Mouse (Mus musculus): Measurements from ENCODE around the gene Phf24. TPM values are rescaled to one million over a fixed set of nuclear protein-coding genes. Genes with fewer than 3 reads are reported as not detected.
A peak's percentile ranks its signal among the peaks of the same experiment; 100 is the strongest.

The Phf24 gene
- polyA plus RNA-seq, 1 experiment from 2014 or later = 2.9 TPM

- Histone ChIP-seq H3K4me3 (ENCODE audit: low read depth, low read length) (peak within 1 kb of the TSS; percentile 80), H3K9me3 (ENCODE audit: control insufficient read depth, low read length) (no peaks in the 10 kb centered on the region), H3K4me2 (peak within 1 kb of the TSS; percentile 93), H3K27ac (ENCODE audit: low read depth, low read length) (peak within 1 kb of the TSS; percentile 96), H3K9ac (ENCODE audit: low read length) (peak within 1 kb of the TSS; percentile 94), H3K27me3 (ENCODE audit: control insufficient read depth, insufficient read depth, low read length) (no peaks in the 10 kb centered on the region), H3K4me1 (ENCODE audit: control insufficient read depth, insufficient read depth, low read length) (peaks cover 67% of the 10 kb centered on the region), H3K36me3 (ENCODE audit: control insufficient read depth, insufficient read depth, low read length) (no peaks in the 10 kb centered on the region)
- DNase-seq (ENCODE audit: low spot score, missing footprints) (peak; percentile 100), ATAC-seq (ENCODE audit: low FRiP score) (peak; percentile 95)
- WGBS = under 1% methylated on average over 37 of the region's 39 CpGs
Observed at GRCm38 (mm10) chr4:42949676-42950051, 33.2 kb downstream of the Phf24 start, which contains the start of gene Dnajb5. Gene Dnajb5 (plus strand): TSS chr4:42949814.

GRCm38 (mm10) chr4:42950065-42950558, 33.7 kb downstream of the Phf24 start:
- no peaks in the 10 kb centered on the region for H3K36me3 ChIP-seq (ENCODE audit: control insufficient read depth, insufficient read depth, low read length)
- no peaks in the 10 kb centered on the region for H3K27me3 ChIP-seq (ENCODE audit: control insufficient read depth, insufficient read depth, low read length)
- peak overlapping the region; percentile 94 for H3K9ac ChIP-seq (ENCODE audit: low read length)
- peak overlapping the region; percentile 93 for H3K4me2 ChIP-seq
- 1% methylated on average over 20 of the region's 27 CpGs for WGBS
- ATAC-seq (ENCODE audit: low FRiP score) (peak; percentile 68), DNase-seq (ENCODE audit: low spot score, missing footprints) (peak; percentile 98)
- peaks cover 67% of the 10 kb centered on the region for H3K4me1 ChIP-seq (ENCODE audit: control insufficient read depth, insufficient read depth, low read length)
- peak overlapping the region; percentile 96 for H3K27ac ChIP-seq (ENCODE audit: low read depth, low read length)
- H3K4me3 ChIP-seq (ENCODE audit: low read depth, low read length) = peak overlapping the region; percentile 80
- H3K9me3 ChIP-seq (ENCODE audit: control insufficient read depth, low read length) = no peaks in the 10 kb centered on the region

- H3K9ac ChIP-seq (ENCODE audit: low read length) = peak overlapping the region; percentile 94
- no peak for DNase-seq (ENCODE audit: low spot score, missing footprints)
- peaks cover 62% of the 10 kb centered on the region for H3K4me1 ChIP-seq (ENCODE audit: control insufficient read depth, insufficient read depth, low read length)
- H3K36me3 ChIP-seq (ENCODE audit: control insufficient read depth, insufficient read depth, low read length) = peaks cover 2% of the 10 kb centered on the region; the same call in 1 of the 2 replicates
- no peaks in the 10 kb centered on the region for H3K27me3 ChIP-seq (ENCODE audit: control insufficient read depth, insufficient read depth, low read length)
- no peaks in the 10 kb centered on the region for H3K9me3 ChIP-seq (ENCODE audit: control insufficient read depth, low read length)
- no peak overlapping the region for H3K27ac ChIP-seq (ENCODE audit: low read depth, low read length)
- peak overlapping the region; percentile 93 for H3K4me2 ChIP-seq
- peak overlapping the region; percentile 80; the same call in 1 of the 2 replicates for H3K4me3 ChIP-seq (ENCODE audit: low read depth, low read length)
- WGBS = 69% methylated on average over 11 of the region's 11 CpGs
- ATAC-seq (ENCODE audit: low FRiP score) = no peak
Observed at GRCm38 (mm10) chr4:42951206-42952195, 35.0 kb downstream of the Phf24 start.

- H3K9ac ChIP-seq (ENCODE audit: low read length) = no peak overlapping the region
- no peaks in the 10 kb centered on the region for H3K9me3 ChIP-seq (ENCODE audit: control insufficient read depth, low read length)
- peak overlapping the region; percentile 26 for H3K4me2 ChIP-seq
Observed at GRCm38 (mm10) chr4:42952563-42952962, 36.1 kb downstream of the Phf24 start.

GRCm38 (mm10) chr4:42953435-42954094, 37.1 kb downstream of the Phf24 start:
- H3K4me1 ChIP-seq (ENCODE audit: control insufficient read depth, insufficient read depth, low read length) = peaks cover 49% of the 10 kb centered on the region
- 17% methylated on average over 10 of the region's 10 CpGs for WGBS
- 0 out of 2 replicates have a peak overlapping the region, but pooled peaks have one; percentile 3 for H3K4me3 ChIP-seq (ENCODE audit: low read depth, low read length)
- peak overlapping the region; percentile 26 for H3K4me2 ChIP-seq
- H3K36me3 ChIP-seq (ENCODE audit: control insufficient read depth, insufficient read depth, low read length) = peaks cover 8% of the 10 kb centered on the region; the same call in 1 of the 2 replicates
- DNase-seq (ENCODE audit: low spot score, missing footprints) = peak; percentile 87
- H3K9me3 ChIP-seq (ENCODE audit: control insufficient read depth, low read length) = no peaks in the 10 kb centered on the region
- H3K27ac ChIP-seq (ENCODE audit: low read depth, low read length) = peak overlapping the region; percentile 31
- H3K27me3 ChIP-seq (ENCODE audit: control insufficient read depth, insufficient read depth, low read length) = no peaks in the 10 kb centered on the region
- H3K9ac ChIP-seq (ENCODE audit: low read length) = peak overlapping the region; percentile 4
- no peak for ATAC-seq (ENCODE audit: low FRiP score)

More at GRCm38 (mm10) chr4:42952563-42952962, 36.1 kb downstream of the Phf24 start:
- Histone ChIP-seq H3K27ac (ENCODE audit: low read depth, low read length) (no peak overlapping the region; the same call in 1 of the 2 replicates), H3K4me1 (ENCODE audit: control insufficient read depth, insufficient read depth, low read length) (peaks cover 51% of the 10 kb centered on the region), H3K36me3 (ENCODE audit: control insufficient read depth, insufficient read depth, low read length) (peaks cover 8% of the 10 kb centered on the region; the same call in 1 of the 2 replicates), H3K27me3 (ENCODE audit: control insufficient read depth, insufficient read depth, low read length) (no peaks in the 10 kb centered on the region), H3K4me3 (ENCODE audit: low read depth, low read length) (no peak overlapping the region)
- WGBS = 91% methylated on average over 7 of the region's 7 CpGs
- DNase-seq (ENCODE audit: low spot score, missing footprints) = no peak
- no peak for ATAC-seq (ENCODE audit: low FRiP score)

GRCm38 (mm10) chr4:42954297-42954696, 37.8 kb downstream of the Phf24 start:
- H3K4me2 ChIP-seq = no peak overlapping the region; the same call in 1 of the 2 replicates
- H3K27ac ChIP-seq (ENCODE audit: low read depth, low read length) = peak overlapping the region; percentile 31; the same call in 1 of the 2 replicates
- DNase-seq (ENCODE audit: low spot score, missing footprints) (peak; percentile 99), ATAC-seq (ENCODE audit: low FRiP score) (no peak)
- no peak overlapping the region for H3K4me3 ChIP-seq (ENCODE audit: low read depth, low read length)
- peaks cover 43% of the 10 kb centered on the region for H3K4me1 ChIP-seq (ENCODE audit: control insufficient read depth, insufficient read depth, low read length)
- H3K36me3 ChIP-seq (ENCODE audit: control insufficient read depth, insufficient read depth, low read length) = peaks cover 8% of the 10 kb centered on the region; the same call in 1 of the 2 replicates
- H3K9ac ChIP-seq (ENCODE audit: low read length) = no peak overlapping the region; the same call in 1 of the 2 replicates
- 9% methylated on average over 10 of the region's 10 CpGs for WGBS
- no peaks in the 10 kb centered on the region for H3K27me3 ChIP-seq (ENCODE audit: control insufficient read depth, insufficient read depth, low read length)
- no peaks in the 10 kb centered on the region for H3K9me3 ChIP-seq (ENCODE audit: control insufficient read depth, low read length)

GRCm38 (mm10) chr4:42955200-42955599, 38.7 kb downstream of the Phf24 start:
- no peak for DNase-seq (ENCODE audit: low spot score, missing footprints)
- WGBS = 85% methylated on average over 3 of the region's 3 CpGs
- Histone ChIP-seq H3K36me3 (ENCODE audit: control insufficient read depth, insufficient read depth, low read length) (peaks cover 8% of the 10 kb centered on the region; the same call in 1 of the 2 replicates), H3K9ac (ENCODE audit: low read length) (no peak overlapping the region), H3K9me3 (ENCODE audit: control insufficient read depth, low read length) (no peaks in the 10 kb centered on the region), H3K4me1 (ENCODE audit: control insufficient read depth, insufficient read depth, low read length) (peaks cover 42% of the 10 kb centered on the region), H3K27ac (ENCODE audit: low read depth, low read length) (no peak overlapping the region), H3K4me2 (no peak overlapping the region), H3K27me3 (ENCODE audit: control insufficient read depth, insufficient read depth, low read length) (no peaks in the 10 kb centered on the region), H3K4me3 (ENCODE audit: low read depth, low read length) (no peak overlapping the region)
- ATAC-seq (ENCODE audit: low FRiP score) = no peak

GRCm38 (mm10) chr4:42956581-42956980, 40.1 kb downstream of the Phf24 start:
- Histone ChIP-seq H3K27ac (ENCODE audit: low read depth, low read length) (no peak overlapping the region), H3K9me3 (ENCODE audit: control insufficient read depth, low read length) (no peaks in the 10 kb centered on the region), H3K4me3 (ENCODE audit: low read depth, low read length) (no peak overlapping the region), H3K4me1 (ENCODE audit: control insufficient read depth, insufficient read depth, low read length) (peaks cover 28% of the 10 kb centered on the region), H3K36me3 (ENCODE audit: control insufficient read depth, insufficient read depth, low read length) (peaks cover 8% of the 10 kb centered on the region; the same call in 1 of the 2 replicates), H3K9ac (ENCODE audit: low read length) (no peak overlapping the region), H3K4me2 (no peak overlapping the region), H3K27me3 (ENCODE audit: control insufficient read depth, insufficient read depth, low read length) (no peaks in the 10 kb centered on the region)
- ATAC-seq (ENCODE audit: low FRiP score) = no peak
- WGBS = 94% methylated on average over 17 of the region's 17 CpGs
- no peak for DNase-seq (ENCODE audit: low spot score, missing footprints)
